29 mouse cellular contexts compared by ENCODE assay signal in the genomic region with DNA sequence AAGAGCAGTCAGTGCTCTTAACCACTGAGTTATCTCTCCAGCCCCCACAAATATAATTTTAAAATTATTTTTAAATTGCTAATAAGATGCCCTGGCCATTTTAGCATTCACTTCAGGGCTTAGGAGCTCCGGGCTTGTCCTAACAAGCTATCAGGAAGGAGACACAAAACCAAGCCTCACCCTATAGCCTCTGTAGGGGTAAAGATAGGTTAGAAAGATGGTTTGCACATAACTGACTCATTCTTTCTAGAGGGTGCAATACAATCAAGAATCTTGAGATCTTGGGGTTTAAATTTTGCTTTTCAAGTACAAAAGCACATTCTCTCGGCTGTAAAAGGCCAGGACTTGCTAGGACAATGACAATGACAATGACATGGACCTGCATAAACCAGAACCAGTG. TPM values are rescaled to one million over a fixed set of nuclear protein-coding genes. Genes with fewer than 3 reads are reported as not detected.
DNase-seq lines count a peak whose midpoint lies in the region; ATAC-seq and TF ChIP-seq lines count a peak whose summit lies in the region.
"Had no signal": no experiment of that assay in that cellular context is flagged by ENCODE, and none has a peak within 500 bp of the region (broad histone marks: within the 10 kb centered on the region; RNA-seq: fewer than 3 reads in every experiment).

No protein-coding gene starts in this region.

- no peak for ATAC-seq in heart, embryonic 13.5 days (ENCODE audit: extremely low read depth, insufficient number of reproducible peaks, low FRiP score, low TSS enrichment)
- ATAC-seq in liver, embryonic 12.5 days: no peak; the same call in 1 of the 2 replicates
- ATAC-seq in liver, embryonic 15.5 days (ENCODE audit: insufficient read depth): no peak
- ATAC-seq in stomach, postnatal 0 days (ENCODE audit: low FRiP score, low TSS enrichment): no peak
- ATAC-seq: forebrain, embryonic 15.5 days; hindbrain, embryonic 16.5 days; intestine, embryonic 15.5 days; midbrain, embryonic 15.5 days had no signal

- peaks cover 70% of the 10 kb centered on the region for H3K4me1 ChIP-seq in heart, embryonic 13.5 days
- peaks cover 99% of the 10 kb centered on the region for H3K4me1 ChIP-seq in liver, embryonic 12.5 days
- peaks cover 96% of the 10 kb centered on the region for H3K4me1 ChIP-seq in liver, embryonic 15.5 days (replicated peaks)
- no peaks in the 10 kb centered on the region for H3K4me1 ChIP-seq in stomach, postnatal 0 days (replicated peaks; ENCODE audit: control insufficient read depth, insufficient read depth)
- H3K4me1 ChIP-seq: forebrain, embryonic 10.5 days; forebrain, embryonic 15.5 days; intestine, embryonic 15.5 days; limb, embryonic 15.5 days; lung, embryonic 15.5 days; midbrain, embryonic 10.5 days; midbrain, embryonic 15.5 days; neural tube, embryonic 15.5 days had no signal

- no peak for TF ChIP-seq CTCF in stomach, postnatal 0 days (IDR thresholded peaks at IDR 0.05; ENCODE audit: low read depth)

- 0 out of 2 replicates have a peak overlapping the region, but pooled peaks have one; percentile 21 for H3K4me2 ChIP-seq in heart, embryonic 13.5 days
- H3K4me2 ChIP-seq in liver, embryonic 12.5 days: peak overlapping the region; percentile 65
- H3K4me2 ChIP-seq in liver, embryonic 15.5 days: peak overlapping the region; percentile 68
- H3K4me2 ChIP-seq in stomach, postnatal 0 days (replicated peaks; ENCODE audit: low read depth): no peak overlapping the region
- H3K4me2 ChIP-seq: forebrain, embryonic 15.5 days; intestine, embryonic 15.5 days; limb, embryonic 15.5 days; lung, embryonic 15.5 days; midbrain, embryonic 15.5 days; neural tube, embryonic 15.5 days had no signal

- TF ChIP-seq EP300 in stomach, postnatal 0 days (optimal IDR thresholded peaks at IDR 0.05): no peak

- H3K36me3 ChIP-seq in heart, embryonic 13.5 days: peaks cover 18% of the 10 kb centered on the region; the same call in 1 of the 2 replicates
- H3K36me3 ChIP-seq in liver, embryonic 12.5 days: peaks cover 70% of the 10 kb centered on the region
- H3K36me3 ChIP-seq in liver, embryonic 15.5 days (replicated peaks): peaks cover 67% of the 10 kb centered on the region
- H3K36me3 ChIP-seq in stomach, postnatal 0 days (ENCODE audit: control insufficient read depth, insufficient read depth, low read length): peaks cover 16% of the 10 kb centered on the region
- H3K36me3 ChIP-seq: forebrain, embryonic 15.5 days; midbrain, embryonic 15.5 days; neural tube, embryonic 15.5 days had no signal

- H3K9ac ChIP-seq in heart, embryonic 13.5 days: no peak overlapping the region
- peak overlapping the region; percentile 75 for H3K9ac ChIP-seq in liver, embryonic 12.5 days
- H3K9ac ChIP-seq in liver, embryonic 15.5 days: peak overlapping the region; percentile 64
- no peak overlapping the region for H3K9ac ChIP-seq in stomach, postnatal 0 days (ENCODE audit: low read length)
- H3K9ac ChIP-seq: forebrain, embryonic 15.5 days; intestine, embryonic 15.5 days; limb, embryonic 15.5 days; lung, embryonic 15.5 days; midbrain, embryonic 15.5 days; neural tube, embryonic 15.5 days had no signal

- 79% methylated on average over 2 of the region's 2 CpGs for WGBS in heart, embryonic 13.5 days
- WGBS in liver, embryonic 12.5 days (ENCODE audit: insufficient replicate concordance): 54% methylated on average over 2 of the region's 2 CpGs
- whole genome bisulfite sequencing in liver, embryonic 15.5 days (ENCODE audit: insufficient replicate concordance): 22% methylated on average over 2 of the region's 2 CpGs
- WGBS in stomach, postnatal 0 days: 73% methylated on average over 2 of the region's 2 CpGs

- no peak overlapping the region; the same call in 1 of the 2 replicates for H3K27ac ChIP-seq in heart, embryonic 13.5 days (replicated peaks)
- H3K27ac ChIP-seq in liver, embryonic 12.5 days: peak overlapping the region; percentile 100
- H3K27ac ChIP-seq in liver, embryonic 15.5 days (replicated peaks): peak overlapping the region; percentile 100
- H3K27ac ChIP-seq in stomach, postnatal 0 days (replicated peaks): 0 out of 2 replicates have a peak overlapping the region, but pooled peaks have one; percentile 18
- H3K27ac ChIP-seq: forebrain, embryonic 15.5 days; gastrocnemius, adult 2 months; heart, adult 2 months; intestine, embryonic 15.5 days; layer of hippocampus, adult 2 months; limb, embryonic 15.5 days; lung, embryonic 15.5 days; midbrain, embryonic 15.5 days; neural tube, embryonic 15.5 days had no signal

- H3K27me3 ChIP-seq in heart, embryonic 13.5 days (replicated peaks): no peaks in the 10 kb centered on the region
- no peaks in the 10 kb centered on the region for H3K27me3 ChIP-seq in liver, embryonic 12.5 days (replicated peaks)
- H3K27me3 ChIP-seq in liver, embryonic 15.5 days: no peaks in the 10 kb centered on the region
- H3K27me3 ChIP-seq in stomach, postnatal 0 days (ENCODE audit: control insufficient read depth, insufficient read depth, low read length): no peaks in the 10 kb centered on the region
- H3K27me3 ChIP-seq: CH12.LX; forebrain, embryonic 15.5 days; intestine, embryonic 15.5 days; limb, embryonic 15.5 days; lung, embryonic 15.5 days; midbrain, embryonic 15.5 days; neural tube, embryonic 15.5 days had no signal

- H3K4me3 ChIP-seq in heart, embryonic 13.5 days: no peak overlapping the region
- peak overlapping the region; percentile 16; the same call in 1 of the 2 replicates for H3K4me3 ChIP-seq in liver, embryonic 12.5 days
- H3K4me3 ChIP-seq in liver, embryonic 15.5 days (replicated peaks): peak overlapping the region; percentile 37
- H3K4me3 ChIP-seq in stomach, postnatal 0 days (ENCODE audit: low read depth, low read length): no peak overlapping the region
- H3K4me3 ChIP-seq: forebrain, embryonic 10.5 days; forebrain, embryonic 15.5 days; gastrocnemius, adult 2 months; heart, adult 2 months; intestine, embryonic 15.5 days; layer of hippocampus, adult 2 months; limb, embryonic 15.5 days; lung, embryonic 15.5 days; midbrain, embryonic 10.5 days; midbrain, embryonic 15.5 days; neural tube, embryonic 15.5 days had no signal

- DNase-seq in heart, adult 9 months (ENCODE audit: low spot score in 2 of 2): no peak
- DNase-seq in stomach, postnatal 0 days (ENCODE audit: low spot score): no peak
- no peak for DNase-seq in layer of hippocampus, postnatal 36 days
- no peak for DNase-seq in gastrocnemius, postnatal 36 days
- DNase-seq: adrenal gland, adult 8-10 months; cerebellum, adult 8-10 months; cerebellum, postnatal 36 days; gastrocnemius, adult 2 months; heart, adult 2 months; kidney, adult 2 months; kidney, postnatal 36 days; left cerebral cortex, postnatal 4 days; right cerebral cortex, postnatal 25 days; spleen, adult 18-20 months; thymus, postnatal 14 days had no signal

- no peaks in the 10 kb centered on the region for H3K9me3 ChIP-seq in heart, embryonic 13.5 days
- no peaks in the 10 kb centered on the region for H3K9me3 ChIP-seq in liver, embryonic 12.5 days (replicated peaks)
- no peaks in the 10 kb centered on the region for H3K9me3 ChIP-seq in liver, embryonic 15.5 days (replicated peaks)
- H3K9me3 ChIP-seq in stomach, postnatal 0 days (ENCODE audit: control insufficient read depth, low read length): no peaks in the 10 kb centered on the region
- H3K9me3 ChIP-seq: forebrain, embryonic 10.5 days; forebrain, embryonic 15.5 days; intestine, embryonic 15.5 days; limb, embryonic 15.5 days; lung, embryonic 15.5 days; midbrain, embryonic 10.5 days; midbrain, embryonic 15.5 days; neural tube, embryonic 15.5 days had no signal

- intact Hi-C loops in gastrocnemius, postnatal 36 days (cut with DNase I): no loop called here

RNA-seq across cellular contexts. Expression of a gene that starts 21.6 kb away (rescaled TPM):
- 4.5 and 5.2 TPM in 2 replicates for polyA plus RNA-seq in heart, embryonic 13.5 days (2015; fragmentation: Nextera tagmentation; extraction: Ambion mirVana)
- 11.0 and 12.2 TPM in 2 replicates for polyA plus RNA-seq in liver, embryonic 12.5 days (2016; fragmentation: Nextera tagmentation; extraction: Ambion mirVana)
- polyA plus RNA-seq in liver, embryonic 15.5 days (2015; fragmentation: Nextera tagmentation; extraction: Ambion mirVana): 7.7 and 9.1 TPM in 2 replicates
- 6.6 and 7.7 TPM in 2 replicates for polyA plus RNA-seq in stomach, postnatal 0 days (2015; fragmentation: Nextera tagmentation; extraction: Ambion mirVana)
- 1 to 10 TPM; 9.0 to 9.1 TPM for total RNA-seq in layer of hippocampus, postnatal 36 days (2021)
- 1 to 10 TPM; 5.1 to 5.6 TPM for total RNA-seq in gastrocnemius, postnatal 36 days (2021)

Comparison
In these comparisons a context has a peak if more than half of its experiments do, and no peak if none do; other contexts are left out.
1. H3K4me3 ChIP-seq: peak in liver, embryonic 12.5 days (single experiment) and liver, embryonic 15.5 days (single experiment); none in heart, embryonic 13.5 days (single experiment) and stomach, postnatal 0 days (single experiment).
2. H3K9ac ChIP-seq: peak in liver, embryonic 12.5 days (single experiment) and liver, embryonic 15.5 days (single experiment); none in heart, embryonic 13.5 days (single experiment) and stomach, postnatal 0 days (single experiment).